Mouse (Mus musculus): ENCODE measurements at regions not wholly inside any gene's neighbourhood (a gene's known extent, or its start where the extent isn't known, plus 50 kb on each side); places are given as distances from the start of the nearest gene placed in this dataset.

DNA sequence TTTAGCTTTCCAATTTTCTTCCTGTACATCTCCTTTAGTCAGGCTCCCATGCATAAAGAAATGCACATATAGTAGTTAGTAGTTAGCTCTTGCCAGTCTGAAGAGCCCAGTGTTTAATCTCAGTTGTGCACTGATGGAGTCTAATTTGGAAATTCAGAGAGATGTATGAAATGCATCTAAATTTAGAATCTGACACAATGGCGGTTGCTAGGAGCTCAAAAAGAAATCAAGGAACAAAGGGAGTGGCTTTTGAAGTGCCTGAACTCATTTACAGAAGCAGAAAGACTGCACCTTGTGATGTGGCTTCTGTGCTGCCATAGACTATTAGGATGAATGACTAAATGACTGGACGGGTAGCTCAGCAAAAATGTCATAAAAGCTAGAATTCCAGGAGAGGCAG lies 916.3 kb downstream of the Rps29 start:
- H3K4me2 ChIP-seq (replicated peaks; ENCODE audit: low read depth): no peak overlapping the region
- WGBS: 50% methylated on average over 2 of the region's 2 CpGs
- H3K4me3 ChIP-seq (ENCODE audit: low read depth, low read length): no peak overlapping the region
- no peak for TF ChIP-seq EP300 (optimal IDR thresholded peaks at IDR 0.05)
- TF ChIP-seq CTCF (IDR thresholded peaks at IDR 0.05; ENCODE audit: low read depth): no peak
- no peak overlapping the region for H3K27ac ChIP-seq (replicated peaks)
- no peaks in the 10 kb centered on the region for H3K27me3 ChIP-seq (ENCODE audit: control insufficient read depth, insufficient read depth, low read length)
- ATAC-seq (ENCODE audit: low FRiP score, low TSS enrichment) (no peak), DNase-seq (ENCODE audit: low spot score) (no peak)
- no peaks in the 10 kb centered on the region for H3K4me1 ChIP-seq (replicated peaks; ENCODE audit: control insufficient read depth, insufficient read depth)
- no peak overlapping the region for H3K9ac ChIP-seq (ENCODE audit: low read length)
- no peaks in the 10 kb centered on the region for H3K36me3 ChIP-seq (ENCODE audit: control insufficient read depth, insufficient read depth, low read length)
- H3K9me3 ChIP-seq (ENCODE audit: control insufficient read depth, low read length): no peaks in the 10 kb centered on the region

DNA sequence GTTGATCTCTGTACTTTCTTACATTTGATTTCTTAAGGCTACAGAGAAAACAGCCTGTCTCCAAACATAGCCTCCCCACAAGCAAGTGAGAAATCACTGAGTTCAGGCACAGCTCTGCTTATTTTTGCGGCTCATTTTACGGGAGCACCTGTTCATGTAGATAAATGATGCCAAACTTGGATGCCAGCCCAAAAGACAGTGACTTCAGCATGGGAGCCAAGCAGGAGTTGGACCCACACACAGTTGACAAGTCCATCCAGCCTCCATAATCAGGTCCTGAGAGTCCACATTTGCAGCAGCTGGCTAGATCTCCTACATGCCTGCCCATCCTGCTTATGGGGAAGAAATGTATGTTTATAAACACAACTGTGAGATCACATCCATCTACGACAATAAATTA lies 927.2 kb downstream of the Rps29 start:
- Histone ChIP-seq H3K4me3 (ENCODE audit: low read depth, low read length) (no peak overlapping the region), H3K4me1 (replicated peaks; ENCODE audit: control insufficient read depth, insufficient read depth) (no peaks in the 10 kb centered on the region), H3K9ac (ENCODE audit: low read length) (no peak overlapping the region), H3K27ac (replicated peaks) (no peak overlapping the region), H3K27me3 (ENCODE audit: control insufficient read depth, insufficient read depth, low read length) (no peaks in the 10 kb centered on the region), H3K4me2 (replicated peaks; ENCODE audit: low read depth) (no peak overlapping the region), H3K9me3 (ENCODE audit: control insufficient read depth, low read length) (no peaks in the 10 kb centered on the region), H3K36me3 (ENCODE audit: control insufficient read depth, insufficient read depth, low read length) (no peaks in the 10 kb centered on the region)
- no peak for TF ChIP-seq CTCF (IDR thresholded peaks at IDR 0.05; ENCODE audit: low read depth)
- TF ChIP-seq EP300 (optimal IDR thresholded peaks at IDR 0.05): no peak
- WGBS: 61% methylated on average over 3 of the region's 3 CpGs
- no peak for DNase-seq (ENCODE audit: low spot score)
- no peak for ATAC-seq (ENCODE audit: low FRiP score, low TSS enrichment)

DNA sequence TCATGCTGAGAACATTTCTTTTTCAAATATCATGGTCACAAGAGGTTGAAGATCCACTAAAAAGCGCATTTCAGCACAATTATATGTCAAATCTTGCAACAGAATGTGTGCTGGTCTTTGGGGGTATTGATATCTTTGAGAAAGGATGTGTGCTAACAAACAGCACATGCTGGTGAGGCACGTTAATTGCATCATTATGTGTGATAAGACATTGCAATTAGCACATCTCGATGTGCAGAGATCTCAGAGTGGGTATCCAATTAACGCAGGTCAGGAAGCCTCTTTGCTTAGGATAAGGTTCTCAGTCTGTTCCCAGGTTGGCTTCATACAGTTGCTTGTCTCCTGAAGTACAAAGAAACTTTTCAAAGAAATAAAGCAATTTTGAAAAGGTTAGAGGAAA lies 941.9 kb downstream of the Rps29 start:
- H3K27me3 ChIP-seq (ENCODE audit: control insufficient read depth, insufficient read depth, low read length): no peaks in the 10 kb centered on the region
- 80% methylated on average over 4 of the region's 4 CpGs for whole genome bisulfite sequencing

DNA sequence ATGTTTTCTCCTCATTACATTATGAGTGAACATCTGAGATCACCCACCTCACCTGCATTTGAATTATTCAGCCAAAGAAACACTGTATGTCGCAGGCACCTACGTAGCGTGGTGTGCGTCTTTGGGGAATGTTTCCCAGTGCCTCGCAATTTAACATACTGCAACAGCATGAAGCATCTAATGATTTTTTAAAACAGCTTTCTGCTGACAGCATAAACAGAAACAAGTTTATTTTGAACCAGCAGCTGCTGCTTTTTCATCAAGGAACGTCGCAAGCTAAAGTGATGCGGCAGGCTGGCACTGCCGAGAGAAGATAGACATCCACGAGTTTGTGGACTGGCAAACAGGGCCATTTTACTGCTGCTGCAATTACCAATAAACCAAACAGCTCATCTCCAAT lies 950.7 kb downstream of the Rps29 start:
- Histone ChIP-seq H3K9me3 (ENCODE audit: control insufficient read depth, low read length) (no peaks in the 10 kb centered on the region), H3K9ac (ENCODE audit: low read length) (no peak overlapping the region), H3K4me2 (replicated peaks; ENCODE audit: low read depth) (no peak overlapping the region), H3K4me3 (ENCODE audit: low read depth, low read length) (no peak overlapping the region), H3K36me3 (ENCODE audit: control insufficient read depth, insufficient read depth, low read length) (no peaks in the 10 kb centered on the region), H3K27ac (replicated peaks) (no peak overlapping the region), H3K27me3 (ENCODE audit: control insufficient read depth, insufficient read depth, low read length) (no peaks in the 10 kb centered on the region), H3K4me1 (replicated peaks; ENCODE audit: control insufficient read depth, insufficient read depth) (no peaks in the 10 kb centered on the region)
- no peak for TF ChIP-seq EP300 (optimal IDR thresholded peaks at IDR 0.05)
- TF ChIP-seq CTCF (IDR thresholded peaks at IDR 0.05; ENCODE audit: low read depth): no peak
- 88% methylated on average over 10 of the region's 10 CpGs for WGBS
- no peak for ATAC-seq (ENCODE audit: low FRiP score, low TSS enrichment)
- DNase-seq (ENCODE audit: low spot score): no peak

More for the DNA sequence above, 941.9 kb downstream of the Rps29 start:
- Histone ChIP-seq H3K27ac (replicated peaks) (no peak overlapping the region), H3K4me2 (replicated peaks; ENCODE audit: low read depth) (no peak overlapping the region), H3K36me3 (ENCODE audit: control insufficient read depth, insufficient read depth, low read length) (no peaks in the 10 kb centered on the region), H3K4me3 (ENCODE audit: low read depth, low read length) (no peak overlapping the region), H3K9ac (ENCODE audit: low read length) (no peak overlapping the region), H3K4me1 (replicated peaks; ENCODE audit: control insufficient read depth, insufficient read depth) (no peaks in the 10 kb centered on the region), H3K9me3 (ENCODE audit: control insufficient read depth, low read length) (no peaks in the 10 kb centered on the region)
- ATAC-seq (ENCODE audit: low FRiP score, low TSS enrichment) (no peak), DNase-seq (ENCODE audit: low spot score) (no peak)
- no peak for TF ChIP-seq CTCF (IDR thresholded peaks at IDR 0.05; ENCODE audit: low read depth)
- no peak for TF ChIP-seq EP300 (optimal IDR thresholded peaks at IDR 0.05)

DNA sequence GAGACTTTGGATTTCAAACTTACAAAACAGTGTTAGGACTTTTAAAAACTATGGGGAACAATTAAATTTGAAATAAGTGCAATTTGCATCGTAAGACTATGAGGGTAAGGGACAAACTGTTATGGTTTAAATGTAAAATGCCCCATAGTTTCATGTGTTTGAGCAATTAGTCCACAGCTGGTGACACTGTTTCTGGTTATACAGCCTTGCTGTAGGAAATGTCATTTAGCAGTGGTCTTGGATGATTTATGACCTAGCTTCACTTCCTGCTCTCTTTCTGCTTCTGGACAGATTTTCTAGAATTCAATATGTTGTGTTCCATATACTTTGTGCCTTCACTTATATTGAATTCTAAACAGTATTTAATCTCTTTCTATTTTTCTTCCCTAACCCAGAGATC lies 961.5 kb upstream of the Mdga2 start:
- TF ChIP-seq CTCF (IDR thresholded peaks at IDR 0.05; ENCODE audit: low read depth): no peak
- TF ChIP-seq EP300 (optimal IDR thresholded peaks at IDR 0.05): no peak
- H3K4me3 ChIP-seq (ENCODE audit: low read depth, low read length): no peak overlapping the region
- no peak overlapping the region for H3K4me2 ChIP-seq (replicated peaks; ENCODE audit: low read depth)
- 83% methylated on average over 1 of the region's 1 CpGs for WGBS
- no peak for DNase-seq (ENCODE audit: low spot score)
- H3K27ac ChIP-seq (replicated peaks): no peak overlapping the region
- H3K9ac ChIP-seq (ENCODE audit: low read length): no peak overlapping the region
- H3K9me3 ChIP-seq (ENCODE audit: control insufficient read depth, low read length): no peaks in the 10 kb centered on the region
- no peak for ATAC-seq (ENCODE audit: low FRiP score, low TSS enrichment)
- no peaks in the 10 kb centered on the region for H3K4me1 ChIP-seq (replicated peaks; ENCODE audit: control insufficient read depth, insufficient read depth)
- no peaks in the 10 kb centered on the region for H3K36me3 ChIP-seq (ENCODE audit: control insufficient read depth, insufficient read depth, low read length)
- no peaks in the 10 kb centered on the region for H3K27me3 ChIP-seq (ENCODE audit: control insufficient read depth, insufficient read depth, low read length)

DNA sequence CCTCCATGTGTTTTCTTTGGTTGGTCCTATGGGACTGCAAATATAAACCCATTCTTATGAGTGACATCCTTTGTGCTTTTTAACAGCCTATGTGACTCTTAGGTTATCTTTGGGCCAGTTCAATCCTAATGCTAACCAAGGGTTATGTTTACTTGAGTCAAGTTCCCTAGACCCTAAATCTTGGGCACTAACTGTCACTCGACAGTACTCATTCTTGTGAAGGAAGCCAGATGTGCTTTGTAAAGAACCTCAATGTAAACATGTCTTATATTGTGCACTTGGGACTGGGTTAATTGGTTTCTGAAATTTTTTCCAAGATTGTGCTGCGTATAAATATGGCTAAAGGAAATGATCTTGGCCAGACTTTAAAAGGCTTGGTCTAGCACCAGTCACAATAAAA lies 939.0 kb upstream of the Mdga2 start:
- no peaks in the 10 kb centered on the region for H3K36me3 ChIP-seq (ENCODE audit: control insufficient read depth, insufficient read depth, low read length)
- H3K4me2 ChIP-seq (replicated peaks; ENCODE audit: low read depth): no peak overlapping the region
- no peak overlapping the region for H3K9ac ChIP-seq (ENCODE audit: low read length)
- 39% methylated on average over 2 of the region's 2 CpGs for WGBS
- no peaks in the 10 kb centered on the region for H3K9me3 ChIP-seq (ENCODE audit: control insufficient read depth, low read length)
- H3K4me1 ChIP-seq (replicated peaks; ENCODE audit: control insufficient read depth, insufficient read depth): no peaks in the 10 kb centered on the region
- no peaks in the 10 kb centered on the region for H3K27me3 ChIP-seq (ENCODE audit: control insufficient read depth, insufficient read depth, low read length)
- DNase-seq (ENCODE audit: low spot score): no peak
- no peak for TF ChIP-seq EP300 (optimal IDR thresholded peaks at IDR 0.05)
- TF ChIP-seq CTCF (IDR thresholded peaks at IDR 0.05; ENCODE audit: low read depth): no peak
- no peak overlapping the region for H3K27ac ChIP-seq (replicated peaks)
- H3K4me3 ChIP-seq (ENCODE audit: low read depth, low read length): no peak overlapping the region
- ATAC-seq (ENCODE audit: low FRiP score, low TSS enrichment): no peak
